Mouse (Mus musculus) liver (tissue): ENCODE results near the gene Mcrip1.
A peak's percentile ranks its signal among the peaks of the same experiment; 100 is the strongest.
"Not testable (repeated sequence)": the region's sequence is repeated elsewhere in the genome, so short reads cannot be mapped to it uniquely, and the experiment has no call there.

ENCODE experiments used
- DNase-seq: peaks from one replicate; pipeline ENCODE4 v3.0.0-alpha.2; 2020; ENCODE audit warnings: mixed read lengths

Mcrip1 gene

DNA sequence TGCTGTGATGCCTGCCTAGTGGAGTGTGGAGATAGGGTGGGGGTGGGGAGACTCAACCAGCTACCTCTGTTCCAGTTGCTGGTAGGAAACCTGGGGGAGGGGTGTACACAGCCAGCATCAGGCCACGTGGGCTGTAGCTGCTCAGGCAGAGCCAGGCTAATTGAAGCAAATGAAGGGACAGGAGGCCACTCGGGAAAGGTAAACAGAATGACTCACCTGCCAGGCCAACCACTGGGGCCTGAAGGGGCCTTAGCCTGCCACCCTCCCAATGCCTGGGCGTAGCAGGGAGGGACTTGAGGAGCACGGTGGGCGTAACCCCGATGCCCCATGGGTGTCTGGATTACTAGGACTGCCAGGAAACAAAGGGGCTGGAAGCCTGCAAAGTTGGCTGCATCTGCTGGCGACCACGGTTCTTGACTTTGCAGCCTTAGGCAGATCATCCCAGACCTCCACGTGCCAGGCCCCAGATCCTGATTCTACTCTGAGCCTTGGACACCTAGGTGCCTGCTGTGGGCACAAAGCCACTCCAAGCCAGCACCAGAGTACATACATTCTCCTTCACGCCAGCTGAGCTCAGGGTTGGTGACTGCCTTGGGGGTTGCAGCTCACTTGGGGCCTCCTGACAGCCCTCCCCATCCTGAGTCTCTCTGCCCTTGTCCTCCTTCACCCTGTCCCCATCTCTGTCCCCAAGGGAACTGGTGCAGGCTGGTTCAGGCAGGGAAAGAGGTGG is 10.1 kb downstream of the Mcrip1 start:
- peak; percentile 59 for DNase-seq

DNA sequence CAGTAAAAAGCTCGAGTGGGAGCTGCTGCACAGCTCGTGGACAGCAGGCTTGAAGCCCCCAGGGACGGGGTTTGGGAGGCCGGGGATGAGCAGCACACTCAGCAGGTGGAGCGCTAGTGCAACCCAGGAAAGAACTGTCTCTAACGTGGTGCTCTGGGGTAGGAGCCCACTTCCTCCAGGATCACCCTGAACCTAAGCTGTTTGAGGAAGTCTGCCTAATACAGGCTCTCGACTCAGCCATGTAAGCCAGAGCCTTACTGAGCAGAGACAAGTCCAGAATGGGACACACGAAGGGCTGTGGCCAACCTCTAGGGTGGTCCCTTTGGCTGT is 10.6 kb downstream of the Mcrip1 start:
- DNase-seq: no peak

DNA sequence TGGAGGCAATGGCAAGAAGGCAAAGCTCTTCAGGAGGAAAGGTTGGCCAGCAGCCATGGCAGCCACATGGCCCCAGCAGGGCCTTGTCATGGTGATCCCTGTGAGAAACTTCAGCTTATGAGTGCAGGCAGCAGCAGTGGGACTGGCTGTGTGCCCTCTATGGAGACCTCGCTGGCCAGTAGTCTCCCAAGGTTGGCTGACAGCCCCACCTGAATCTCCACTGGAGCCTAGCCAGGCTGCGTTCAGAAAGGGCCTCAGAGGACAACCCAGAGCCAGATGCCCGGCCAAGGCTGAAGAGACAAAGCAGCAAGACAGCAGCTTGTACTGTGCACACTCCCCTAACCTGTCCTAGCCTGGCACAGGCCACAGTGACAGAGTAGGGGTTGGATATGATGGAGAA is 11.0 kb downstream of the Mcrip1 start:
- no peak for DNase-seq

- no peak for DNase-seq
Observed at GRCm38 (mm10) chr11:120535804-120536203, 13.7 kb downstream of the Mcrip1 start.

GRCm38 (mm10) chr11:120535145-120535544 is 14.4 kb downstream of the Mcrip1 start:
- DNase-seq: no peak

DNA sequence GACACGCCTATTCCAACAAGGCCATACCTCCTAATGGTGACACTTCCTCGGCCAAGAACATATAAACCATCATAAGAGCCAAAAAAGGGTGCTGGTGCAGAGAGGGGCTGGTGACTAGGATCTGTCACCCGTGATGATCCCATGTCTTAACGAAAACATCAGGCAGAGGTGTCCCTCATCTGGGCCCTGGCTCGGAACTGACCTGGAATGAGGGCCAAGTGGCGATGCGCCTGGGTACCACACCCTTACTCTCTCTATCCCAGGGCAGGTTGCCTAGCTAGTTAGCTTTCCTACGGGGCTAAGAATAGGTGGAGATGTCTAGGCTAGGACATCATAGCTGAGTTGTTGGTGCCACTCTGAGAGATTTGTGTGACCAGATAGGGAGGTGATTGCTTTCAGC is 15.4 kb downstream of the Mcrip1 start:
- no peak for DNase-seq

DNA sequence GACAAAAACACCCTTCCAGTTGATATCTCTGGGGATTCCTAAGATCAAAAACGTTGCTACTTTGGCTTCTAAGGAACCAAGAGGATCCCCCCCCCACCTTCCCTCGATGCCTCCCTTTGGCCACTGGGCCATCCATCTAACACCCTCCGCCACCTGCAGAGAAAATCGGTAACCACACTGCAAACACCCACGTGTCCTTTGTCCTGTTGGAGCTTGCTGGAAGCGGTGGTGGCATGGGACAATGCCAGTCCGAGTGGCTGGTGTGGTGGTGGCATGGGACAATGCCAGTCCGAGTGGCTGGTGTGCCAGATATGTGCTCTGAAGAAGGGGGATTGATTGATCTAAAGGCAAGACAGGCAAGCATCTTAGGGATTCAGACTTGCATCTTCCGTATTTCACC is 17.9 kb downstream of the Mcrip1 start:
- DNase-seq: no peak

DNA sequence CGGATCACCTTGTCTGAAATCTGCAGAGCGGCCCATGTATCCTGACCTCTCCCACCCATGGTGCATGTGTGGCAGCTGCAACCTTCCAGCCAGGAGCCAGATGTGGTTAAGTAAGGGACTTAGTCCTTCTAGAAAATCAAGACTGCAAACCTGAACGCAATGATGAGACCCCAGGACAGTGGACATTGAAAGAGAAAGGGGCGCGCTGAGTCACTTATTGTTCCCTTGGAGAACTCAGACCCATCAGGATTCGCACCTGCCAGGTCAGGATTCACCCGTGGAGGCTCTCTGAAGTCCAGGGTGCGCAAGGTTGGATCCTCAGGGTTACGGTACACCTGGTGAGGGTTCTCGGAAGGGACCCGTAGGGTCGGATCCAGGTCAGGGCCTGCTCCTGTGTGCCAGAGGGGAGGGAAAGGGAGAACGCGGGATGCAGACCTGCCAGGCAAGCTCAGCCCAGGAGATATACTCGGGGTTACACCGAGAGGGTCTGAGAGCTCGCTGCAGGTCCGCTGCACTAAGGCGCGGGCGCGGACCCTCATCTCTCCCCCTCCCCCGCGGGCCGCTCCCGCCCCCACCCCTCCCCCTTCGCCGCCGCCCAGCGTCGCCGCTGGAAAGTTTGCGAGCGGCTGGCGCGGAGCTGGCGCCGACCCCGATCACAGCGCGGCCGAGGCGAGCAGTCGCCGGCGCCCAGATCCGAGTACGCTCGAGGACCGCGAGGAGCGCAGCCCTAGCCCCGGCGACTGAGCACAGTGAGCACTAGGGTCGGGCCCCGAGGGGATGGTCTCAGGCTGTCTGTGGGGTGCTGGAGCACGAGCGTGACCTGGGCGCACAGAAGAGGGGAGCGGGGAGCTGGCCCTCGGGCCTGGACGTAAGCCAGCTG is 19.2 kb downstream of the Mcrip1 start, which contains the start of gene Gcgr:
Gene Gcgr, plus strand, starts transcription at position 615 of the 880 bp plus-strand sequence.
- no peak for DNase-seq

- peak; percentile 43 for DNase-seq
Observed at GRCm38 (mm10) chr11:120528903-120529302, 20.6 kb downstream of the Mcrip1 start.

- no peak for DNase-seq
Observed at GRCm38 (mm10) chr11:120527690-120528354, 21.7 kb downstream of the Mcrip1 start.

- DNase-seq: no peak
Observed at GRCm38 (mm10) chr11:120525959-120526358, 23.6 kb downstream of the Mcrip1 start.

DNA sequence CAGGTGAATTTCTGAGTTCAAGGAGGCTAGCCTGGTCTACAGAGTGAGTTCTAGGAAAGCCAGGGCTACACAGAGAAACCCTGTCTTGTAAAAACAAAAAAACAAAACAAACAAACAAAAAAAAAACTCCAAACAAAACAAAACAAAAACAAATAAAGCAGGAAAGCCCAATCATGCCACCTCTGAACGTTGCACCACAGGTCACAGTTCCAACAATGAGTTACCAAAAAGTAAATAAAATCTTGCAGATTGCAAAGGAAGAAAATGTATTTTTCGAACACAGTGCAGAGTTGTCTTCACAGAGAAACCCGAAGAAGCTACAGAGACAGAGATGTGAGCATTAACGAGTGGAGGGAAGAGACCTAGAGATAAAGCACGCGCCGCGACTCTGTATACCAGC is 26.9 kb downstream of the Mcrip1 start:
- no peak for DNase-seq

- DNase-seq: peak; percentile 73
Observed at GRCm38 (mm10) chr11:120520967-120521540, 28.5 kb downstream of the Mcrip1 start.

GRCm38 (mm10) chr11:120520498-120520897 is 29.0 kb downstream of the Mcrip1 start:
- no peak for DNase-seq

- DNase-seq: peak; percentile 33
Observed at GRCm38 (mm10) chr11:120519738-120520137, 29.8 kb downstream of the Mcrip1 start.

DNA sequence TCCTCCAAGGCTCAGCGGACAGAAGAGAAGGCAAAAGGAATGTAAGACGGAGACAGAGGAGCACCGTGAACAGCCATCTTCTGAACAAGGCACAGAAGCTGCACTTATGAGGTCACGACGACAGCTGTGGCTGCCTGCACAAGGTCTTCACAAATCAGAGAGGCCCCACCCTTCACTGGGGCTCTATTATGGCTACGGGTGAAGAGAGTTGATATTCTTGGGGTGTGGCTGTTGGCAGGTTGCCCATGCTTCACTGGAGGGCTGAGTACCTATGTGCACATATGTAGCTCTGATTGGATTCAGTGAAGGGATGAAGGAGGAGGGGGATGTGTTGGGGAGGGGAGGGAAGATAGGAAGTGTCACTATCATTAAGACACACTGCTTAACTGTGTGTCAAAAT is 31.0 kb downstream of the Mcrip1 start:
- peak; percentile 66 for DNase-seq

GRCm38 (mm10) chr11:120518027-120518426 is 31.5 kb downstream of the Mcrip1 start:
- DNase-seq: no peak

- no peak for DNase-seq
Observed at GRCm38 (mm10) chr11:120517147-120517546, 32.4 kb downstream of the Mcrip1 start.

GRCm38 (mm10) chr11:120515611-120516010 is 33.9 kb downstream of the Mcrip1 start:
- DNase-seq: peak; percentile 83

- DNase-seq: not testable (repeated sequence)
Observed at GRCm38 (mm10) chr11:120514262-120514661, 35.3 kb downstream of the Mcrip1 start.

- DNase-seq: no peak
Observed at GRCm38 (mm10) chr11:120512790-120513453, 36.6 kb downstream of the Mcrip1 start.

GRCm38 (mm10) chr11:120510375-120511030 is 39.0 kb downstream of the Mcrip1 start:
- DNase-seq: peak; percentile 80
